Mouse (Mus musculus): ENCODE measurements around the gene Tmem202.

DNA sequence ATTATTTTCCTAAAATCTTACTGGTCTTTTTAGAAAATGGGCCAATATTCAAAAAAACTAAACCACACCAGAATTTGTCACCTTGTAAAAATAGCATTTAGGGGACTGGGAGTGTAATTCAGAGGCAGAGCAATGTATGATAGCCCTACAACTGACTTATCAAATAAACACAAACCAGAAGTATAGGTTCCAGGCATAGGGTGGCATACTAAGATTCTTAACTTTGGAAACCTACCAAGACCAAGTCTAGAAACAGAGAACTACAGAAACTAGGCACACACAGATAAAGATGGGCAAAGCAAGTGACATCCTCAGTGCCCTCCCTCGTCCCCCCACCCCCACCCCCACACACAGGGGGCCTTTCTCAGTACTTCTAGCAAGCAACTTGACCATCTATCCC lies 64.8 kb downstream of the Tmem202 start:
- no peak for TF ChIP-seq POLR2A (IDR thresholded peaks at IDR 0.05; ENCODE audit: low read depth, low read length)
- TF ChIP-seq BHLHE40 (IDR thresholded peaks at IDR 0.05; ENCODE audit: low read depth, low read length): no peak
- TF ChIP-seq MAFK (IDR thresholded peaks at IDR 0.05; ENCODE audit: insufficient replicate concordance, low read length): no peak
- no peak for TF ChIP-seq NELFE (IDR thresholded peaks at IDR 0.05; ENCODE audit: low read depth, low read length)
- no peak for TF ChIP-seq PAX5 (IDR thresholded peaks at IDR 0.05; ENCODE audit: low read length)
- no peak for TF ChIP-seq CTCF (conservative IDR thresholded peaks at IDR 0.05 in 1 of 2, IDR thresholded peaks at IDR 0.05 in 1 of 2; ENCODE audit: low read depth in 2 of 2, low read length in 2 of 2)
- no peak for TF ChIP-seq CHD1 (IDR thresholded peaks at IDR 0.05; ENCODE audit: low read depth, low read length)
- no peak for TF ChIP-seq ZKSCAN1 (IDR thresholded peaks at IDR 0.05; ENCODE audit: borderline replicate concordance, low read depth, low read length)
- TF ChIP-seq GABPA (IDR thresholded peaks at IDR 0.05; ENCODE audit: insufficient replicate concordance, low read depth, low read length): no peak
- TF ChIP-seq E2F4 (IDR thresholded peaks at IDR 0.05; ENCODE audit: insufficient replicate concordance, low read depth, low read length): no peak
